Mouse (Mus musculus) brain, embryonic 14.5 days (tissue): ENCODE results near the gene Cpm. TPM values are rescaled to one million over a fixed set of nuclear protein-coding genes. Genes with fewer than 3 reads are reported as not detected.
"Not testable (repeated sequence)": the region's sequence is repeated elsewhere in the genome, so short reads cannot be mapped to it uniquely, and the experiment has no call there.

Experiments used
- DNase-seq: peaks from one replicate; pipeline ENCODE4 v3.0.0-alpha.2; 2011; ENCODE audit warnings: low read depth
- CTCF ChIP-seq: fragments of 200-500 bp; IDR thresholded peaks from 2 replicates; pipeline ENCODE4 v1.5.1; 2012; ENCODE audit warnings: inconsistent platforms, mild to moderate bottlenecking, moderate library complexity, borderline replicate concordance; ENCODE audit not compliant: insufficient read depth, insufficient read length; ENCODE audit errors: extremely low read depth
- POLR2A ChIP-seq: fragments of 200-500 bp; IDR thresholded peaks from 2 replicates; pipeline ENCODE4 v1.6.1; 2012; ENCODE audit warnings: mild to moderate bottlenecking, inconsistent platforms, borderline replicate concordance; ENCODE audit not compliant: poor library complexity, insufficient read depth, insufficient read length, severe bottlenecking; ENCODE audit errors: extremely low read depth
- polyA plus RNA-seq: library from polyadenylated mRNA; depleted of rRNA; stranded (reverse); fragments of >200 nt; gene quantifications from 2 replicates; pipeline ENCODE4 v1.2.3, GENCODE M21; 2012; rRNA removed

The Cpm gene
- polyA plus RNA-seq: 3.4 and 3.7 TPM in 2 replicates

DNA sequence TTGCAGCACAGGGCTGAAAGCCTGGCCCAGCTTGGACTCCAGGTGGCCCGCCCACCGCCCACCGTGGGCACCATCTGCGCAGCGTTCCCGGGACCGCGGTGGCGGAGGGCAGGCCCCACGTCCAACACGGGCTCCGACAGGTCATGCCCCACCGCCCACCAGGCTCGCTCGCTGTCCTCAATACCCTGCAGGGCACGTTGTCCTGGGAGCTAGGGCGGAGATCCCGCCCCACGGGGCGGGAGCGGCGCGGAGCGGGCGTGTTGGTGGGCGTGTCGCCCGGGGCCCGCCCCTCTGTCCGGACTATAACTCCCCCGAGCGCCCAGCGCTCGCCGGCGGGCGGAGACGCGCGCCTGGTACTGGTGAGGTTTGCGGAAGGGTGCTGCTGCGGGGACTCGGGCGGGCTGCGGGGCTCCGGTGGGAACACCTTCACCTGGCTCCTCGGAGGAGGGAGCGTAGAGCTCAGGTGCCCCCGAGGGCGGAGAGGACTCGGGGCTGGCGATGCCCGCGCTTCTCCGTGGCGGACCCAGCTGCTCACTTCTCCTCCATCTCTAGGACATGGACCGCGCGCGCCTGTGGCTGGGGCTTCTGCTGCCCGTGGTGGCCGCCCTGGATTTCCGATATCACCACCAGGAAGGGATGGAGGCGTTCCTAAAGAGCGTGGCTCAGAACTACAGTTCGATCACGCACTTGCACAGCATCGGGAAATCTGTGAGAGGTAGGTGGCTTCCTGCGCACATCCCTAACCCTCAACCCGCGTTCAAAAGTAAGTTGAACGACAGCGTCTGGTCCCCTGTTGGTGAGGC lies at the start of gene Cpm:
TSS of gene Cpm (plus strand) at position 332 of the 803 bp plus-strand sequence.
- DNase-seq: peak; percentile 65
- TF ChIP-seq POLR2A (no peak; the same call in 1 of the 2 replicates), CTCF (no peak)

GRCm38 (mm10) chr10:117579771-117580284 lies 49.5 kb upstream of the Cpm start:
- no peak for DNase-seq
- TF ChIP-seq POLR2A: no peak
- TF ChIP-seq CTCF: no peak

DNA sequence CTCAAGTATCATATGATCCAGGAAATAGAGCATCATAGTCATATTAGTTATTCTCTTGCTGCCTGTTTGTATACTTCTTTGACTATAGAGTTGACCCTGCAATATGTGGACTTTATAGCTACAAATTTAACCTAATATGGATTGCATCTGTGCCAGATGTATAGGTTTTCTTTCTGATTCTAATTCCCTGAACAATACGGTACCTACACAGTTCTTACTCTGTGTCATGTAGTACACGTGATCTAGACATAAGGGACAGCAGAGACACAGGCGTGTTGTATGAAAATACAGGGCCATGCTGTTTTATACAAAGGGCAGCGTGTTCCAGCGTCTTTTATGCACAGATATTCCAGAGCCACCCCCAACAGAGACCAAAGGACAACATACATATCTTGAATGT lies 48.9 kb upstream of the Cpm start:
- no peak for DNase-seq
- TF ChIP-seq POLR2A (no peak), CTCF (no peak)

DNA sequence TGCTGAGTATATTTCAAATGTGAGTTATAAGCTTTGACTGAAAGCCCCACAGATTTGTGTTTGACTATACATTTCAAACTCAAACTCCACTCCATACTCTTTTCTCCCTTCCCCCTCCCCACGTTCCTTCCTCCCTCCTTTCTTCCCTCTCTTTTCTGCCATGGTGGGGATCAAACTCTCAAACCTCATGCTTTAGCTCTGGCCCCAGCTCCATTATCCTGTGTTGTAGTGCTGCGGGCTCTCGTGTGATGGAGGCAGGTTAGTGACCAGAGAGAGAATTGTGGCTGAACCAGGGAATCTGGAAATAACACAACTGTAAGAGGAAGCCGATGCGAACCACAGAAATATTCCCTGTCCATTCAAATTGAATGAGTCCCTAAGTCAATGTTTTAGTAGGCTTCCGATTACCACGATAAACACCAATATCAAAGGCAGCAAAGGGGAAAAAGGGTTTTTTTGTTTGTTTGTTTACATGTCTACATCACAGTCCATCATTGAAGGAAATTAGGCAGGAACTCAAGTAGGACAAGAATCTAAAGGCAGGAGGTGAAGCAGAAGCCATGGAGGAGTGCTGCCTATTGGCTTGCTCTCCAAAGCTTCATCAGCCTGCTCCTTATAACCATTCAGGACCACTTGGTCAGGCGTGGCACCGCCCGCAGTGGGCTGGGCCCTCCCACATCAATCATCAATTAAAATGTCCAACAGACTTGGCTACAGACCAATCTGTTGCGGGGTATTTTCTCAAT lies 48.1 kb upstream of the Cpm start:
- TF ChIP-seq POLR2A (no peak), CTCF (no peak)
- DNase-seq: no peak

DNA sequence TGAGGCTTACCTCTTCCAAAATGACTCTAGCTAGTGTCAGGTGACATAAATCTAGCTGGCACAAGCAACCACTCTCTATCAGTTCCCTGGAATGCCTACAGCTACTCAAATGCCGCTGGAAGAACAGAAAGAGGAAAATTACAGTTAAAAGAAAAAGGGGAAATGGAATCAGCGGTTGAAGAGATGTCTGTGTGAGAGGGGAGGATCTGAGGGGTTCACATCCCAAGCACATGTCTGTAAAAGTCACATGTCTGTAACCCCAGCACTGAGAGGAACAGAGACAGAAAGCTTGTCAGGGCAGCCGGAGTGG lies 47.6 kb upstream of the Cpm start:
- no peak for DNase-seq
- TF ChIP-seq CTCF (no peak), POLR2A (no peak)

- DNase-seq: no peak
- TF ChIP-seq CTCF: no peak
- TF ChIP-seq POLR2A: no peak
Observed at GRCm38 (mm10) chr10:117583155-117584061, 45.9 kb upstream of the Cpm start.

GRCm38 (mm10) chr10:117584102-117584501 lies 45.2 kb upstream of the Cpm start:
- DNase-seq: no peak
- TF ChIP-seq POLR2A (no peak), CTCF (no peak)

- DNase-seq: no peak
- TF ChIP-seq POLR2A: no peak
- TF ChIP-seq CTCF: no peak
Observed at GRCm38 (mm10) chr10:117584566-117585515, 44.5 kb upstream of the Cpm start.

DNA sequence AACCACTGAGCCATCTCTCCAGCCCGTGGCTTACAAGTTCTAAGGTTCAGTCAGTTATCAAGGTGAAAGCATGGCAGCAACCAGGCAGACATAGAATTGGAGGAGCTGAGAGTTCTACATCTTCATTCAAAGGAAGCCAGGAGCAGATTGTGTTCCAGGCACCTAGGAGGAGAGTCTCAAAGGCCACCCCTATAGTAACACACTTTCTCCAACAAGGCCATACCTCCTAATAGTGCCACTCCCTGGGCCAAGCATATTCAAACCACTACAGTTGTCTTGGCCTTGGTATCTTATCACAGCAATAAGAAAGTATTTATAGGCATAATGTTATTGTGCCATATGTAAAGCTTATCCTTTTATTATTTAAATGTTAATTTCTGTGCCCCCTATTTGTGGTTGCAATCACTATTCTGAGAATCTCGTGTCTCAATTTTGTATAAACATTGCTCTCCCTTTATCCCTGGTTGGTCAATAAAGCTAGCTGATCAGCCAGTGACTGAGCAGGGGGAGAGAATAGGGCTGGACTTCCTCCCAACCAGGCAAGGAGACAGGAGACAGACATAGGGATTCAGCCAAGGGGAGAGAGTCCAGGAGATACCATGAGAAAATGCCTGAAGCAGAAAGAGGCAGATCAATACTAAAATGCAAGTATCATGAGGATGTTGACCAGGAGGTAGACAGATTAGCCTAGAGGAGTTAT lies 43.5 kb upstream of the Cpm start:
- TF ChIP-seq CTCF (no peak), POLR2A (no peak)
- no peak for DNase-seq

GRCm38 (mm10) chr10:117586859-117587258 lies 42.4 kb upstream of the Cpm start:
- peak; percentile 49 for DNase-seq
- TF ChIP-seq POLR2A (no peak), CTCF (no peak)

DNA sequence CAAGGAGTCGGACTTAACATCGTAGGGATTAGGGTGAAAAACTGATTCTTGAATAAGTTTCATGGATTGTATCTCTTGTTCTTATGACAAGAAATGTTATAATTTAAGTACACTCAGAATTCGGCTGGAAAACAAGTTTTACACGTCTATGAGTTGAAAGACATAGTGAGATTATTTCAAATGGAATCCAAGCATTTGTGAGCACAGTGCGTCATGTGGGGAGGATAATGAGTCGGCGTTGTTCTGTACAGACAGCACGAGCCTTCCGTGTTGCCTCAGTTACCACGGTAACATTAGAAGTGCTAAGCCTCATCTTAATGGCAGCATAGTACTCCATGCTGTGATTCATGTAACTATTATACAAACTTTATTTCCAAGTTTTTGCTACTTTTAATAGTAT lies 42.0 kb upstream of the Cpm start:
- no peak for TF ChIP-seq CTCF
- no peak for TF ChIP-seq POLR2A
- DNase-seq: no peak

GRCm38 (mm10) chr10:117588416-117589143 lies 40.7 kb upstream of the Cpm start:
- DNase-seq: not testable (repeated sequence)
